Mouse (Mus musculus) kidney, embryonic 14.5 days (tissue): Measurements from ENCODE around the gene Gch1. TPM values are rescaled to one million over a fixed set of nuclear protein-coding genes. Genes with fewer than 3 reads are reported as not detected.

ENCODE experiments used
- ATAC-seq: fragments of 200-750 bp; cut with Nextera tagmentation; 2 replicates; pipeline ENCODE4 v1.8.0; 2017; ENCODE audit warnings: moderate number of reproducible peaks, mild to moderate bottlenecking, moderate TSS enrichment, moderate library complexity; ENCODE audit not compliant: low FRiP score, low TSS enrichment
- H3K27ac ChIP-seq: fragments of 300-500 bp; sonication (generic); 2 replicates; pipeline ENCODE4 v1.5.1; 2014; ENCODE audit warnings: low read depth, mild to moderate bottlenecking, low read length, moderate library complexity, mixed read lengths
- H3K27me3 ChIP-seq: fragments of 300-500 bp; sonication (generic); 2 replicates; pipeline ENCODE4 v1.6.1; 2014; ENCODE audit warnings: mild to moderate bottlenecking, low read length; ENCODE audit not compliant: control insufficient read depth, insufficient read depth
- H3K36me3 ChIP-seq: fragments of 300-500 bp; sonication (generic); 2 replicates; pipeline ENCODE4 v1.6.1; 2014; ENCODE audit warnings: low read length, mixed read lengths; ENCODE audit not compliant: control insufficient read depth, insufficient read depth
- H3K4me1 ChIP-seq: fragments of 300-500 bp; sonication (generic); 2 replicates; pipeline ENCODE4 v1.6.1; 2014; ENCODE audit warnings: low read length, mixed read lengths; ENCODE audit not compliant: control insufficient read depth, insufficient read depth
- H3K4me2 ChIP-seq: fragments of 300-500 bp; sonication (generic); replicated peaks from 2 replicates; pipeline ENCODE4 v1.6.1; 2014; ENCODE audit warnings: low read depth, mild to moderate bottlenecking, low read length
- H3K4me3 ChIP-seq: fragments of 300-500 bp; sonication (generic); 2 replicates; pipeline ENCODE4 v1.5.1; 2014; ENCODE audit warnings: mild to moderate bottlenecking, low read length
- H3K9ac ChIP-seq: fragments of 300-500 bp; sonication (generic); 2 replicates; pipeline ENCODE4 v1.6.1; 2014; ENCODE audit warnings: low read depth, mild to moderate bottlenecking, low read length, moderate library complexity
- H3K9me3 ChIP-seq: fragments of 300-500 bp; sonication (generic); 2 replicates; pipeline ENCODE4 v1.6.1; 2016; ENCODE audit warnings: low read length; ENCODE audit not compliant: control insufficient read depth
- WGBS: fragments of 180-500 bp; shearing (Covaris S2); extraction: QIAGEN DNeasy Blood & Tissue Kit; methylation state at CpG from one replicate; pipeline ENCODE4 v1.1.7; 2014; 5-methylcytosine and 5-hydroxymethylcytosine counted together
- polyA plus RNA-seq: library from polyadenylated mRNA; unstranded; fragments of >200 nt; fragmentation: Nextera tagmentation; extraction: Ambion mirVana; gene quantifications from 2 replicates; pipeline ENCODE4 v1.2.1, GENCODE M21; 2014

Gch1 gene
- polyA plus RNA-seq, 1 experiment from 2014 or later: 2.2 TPM

- Histone ChIP-seq H3K4me2 (no peak overlapping the region), H3K9ac (no peak overlapping the region), H3K27ac (no peak overlapping the region), H3K4me3 (no peak overlapping the region), H3K36me3 (no peaks in the 10 kb centered on the region), H3K27me3 (no peaks in the 10 kb centered on the region), H3K9me3 (0 out of 2 replicates have a peak, but pooled peaks cover 3% of the 10 kb centered on the region), H3K4me1 (no peaks in the 10 kb centered on the region)
- WGBS: 85% methylated on average over 10 of the region's 10 CpGs
- no peak for ATAC-seq
These were observed 35.5 kb upstream of the Gch1 start for GRCm38 (mm10) chr14:47224476-47225325.

- H3K9me3 ChIP-seq: 0 out of 2 replicates have a peak, but pooled peaks cover 3% of the 10 kb centered on the region
- no peak overlapping the region for H3K4me3 ChIP-seq
- no peak overlapping the region for H3K9ac ChIP-seq
- no peaks in the 10 kb centered on the region for H3K4me1 ChIP-seq
- H3K27me3 ChIP-seq: no peaks in the 10 kb centered on the region
- no peaks in the 10 kb centered on the region for H3K36me3 ChIP-seq
- WGBS: 73% methylated on average over 11 of the region's 11 CpGs
- no peak overlapping the region for H3K27ac ChIP-seq
- H3K4me2 ChIP-seq: no peak overlapping the region
- ATAC-seq: no peak
These were observed 33.6 kb upstream of the Gch1 start for GRCm38 (mm10) chr14:47222631-47223450.

- H3K27ac ChIP-seq: no peak overlapping the region
- 86% methylated on average over 11 of the region's 11 CpGs for WGBS
- no peak overlapping the region for H3K4me2 ChIP-seq
These were observed 32.4 kb upstream of the Gch1 start for GRCm38 (mm10) chr14:47221567-47221966.

GRCm38 (mm10) chr14:47220231-47221025 is 31.2 kb upstream of the Gch1 start:
- Histone ChIP-seq H3K4me3 (no peak overlapping the region), H3K9ac (no peak overlapping the region), H3K9me3 (0 out of 2 replicates have a peak, but pooled peaks cover 3% of the 10 kb centered on the region), H3K27ac (no peak overlapping the region), H3K27me3 (no peaks in the 10 kb centered on the region), H3K4me1 (no peaks in the 10 kb centered on the region), H3K4me2 (no peak overlapping the region), H3K36me3 (no peaks in the 10 kb centered on the region)
- ATAC-seq: no peak
- WGBS: 83% methylated on average over 8 of the region's 8 CpGs

More at GRCm38 (mm10) chr14:47221567-47221966, 32.4 kb upstream of the Gch1 start:
- H3K36me3 ChIP-seq: no peaks in the 10 kb centered on the region
- no peak overlapping the region for H3K4me3 ChIP-seq
- no peaks in the 10 kb centered on the region for H3K27me3 ChIP-seq
- H3K4me1 ChIP-seq: no peaks in the 10 kb centered on the region
- ATAC-seq: no peak
- 0 out of 2 replicates have a peak, but pooled peaks cover 3% of the 10 kb centered on the region for H3K9me3 ChIP-seq
- no peak overlapping the region for H3K9ac ChIP-seq

GRCm38 (mm10) chr14:47218766-47219606 is 29.8 kb upstream of the Gch1 start:
- Histone ChIP-seq H3K4me1 (no peaks in the 10 kb centered on the region), H3K27ac (no peak overlapping the region), H3K9me3 (no peaks in the 10 kb centered on the region), H3K9ac (no peak overlapping the region), H3K4me3 (no peak overlapping the region), H3K36me3 (no peaks in the 10 kb centered on the region), H3K27me3 (no peaks in the 10 kb centered on the region), H3K4me2 (no peak overlapping the region)
- WGBS: 82% methylated on average over 9 of the region's 9 CpGs
- no peak for ATAC-seq

- Histone ChIP-seq H3K4me1 (no peaks in the 10 kb centered on the region), H3K36me3 (no peaks in the 10 kb centered on the region), H3K4me3 (no peak overlapping the region), H3K27me3 (no peaks in the 10 kb centered on the region), H3K4me2 (no peak overlapping the region), H3K9ac (no peak overlapping the region), H3K27ac (no peak overlapping the region), H3K9me3 (no peaks in the 10 kb centered on the region)
- WGBS: 84% methylated on average over 2 of the region's 2 CpGs
- no peak for ATAC-seq
These were observed 27.3 kb upstream of the Gch1 start for GRCm38 (mm10) chr14:47216541-47216940.

- no peak overlapping the region for H3K27ac ChIP-seq
- H3K4me3 ChIP-seq: no peak overlapping the region
- no peak for ATAC-seq
- no peaks in the 10 kb centered on the region for H3K36me3 ChIP-seq
- no peak overlapping the region for H3K4me2 ChIP-seq
- H3K4me1 ChIP-seq: no peaks in the 10 kb centered on the region
- no peaks in the 10 kb centered on the region for H3K27me3 ChIP-seq
- 82% methylated on average over 5 of the region's 5 CpGs for whole genome bisulfite sequencing
- H3K9me3 ChIP-seq: no peaks in the 10 kb centered on the region
- H3K9ac ChIP-seq: no peak overlapping the region
These were observed 25.2 kb upstream of the Gch1 start for GRCm38 (mm10) chr14:47214367-47214766.

- WGBS: 89% methylated on average over 4 of the region's 4 CpGs
- no peak for ATAC-seq
- no peaks in the 10 kb centered on the region for H3K9me3 ChIP-seq
- H3K4me2 ChIP-seq: no peak overlapping the region
- no peaks in the 10 kb centered on the region for H3K27me3 ChIP-seq
- H3K27ac ChIP-seq: no peak overlapping the region
- H3K4me1 ChIP-seq: no peaks in the 10 kb centered on the region
- H3K36me3 ChIP-seq: no peaks in the 10 kb centered on the region
- no peak overlapping the region for H3K4me3 ChIP-seq
- H3K9ac ChIP-seq: no peak overlapping the region
These were observed 24.1 kb upstream of the Gch1 start for GRCm38 (mm10) chr14:47213305-47213704.
